Mouse (Mus musculus) A20 (cell line): ENCODE data around the gene Stag1.
A peak's percentile ranks its signal among the peaks of the same experiment; 100 is the strongest.

ENCODE experiments used
- DNase-seq: peaks from one replicate; pipeline ENCODE4 v3.0.0-alpha.2; 2011; ENCODE audit warnings: low read depth, low spot score

The Stag1 gene

GRCm38 (mm10) chr9:100951481-100951880, 353.9 kb downstream of the Stag1 start:
- DNase-seq, result peak; percentile 57

GRCm38 (mm10) chr9:100962903-100963427, 365.4 kb downstream of the Stag1 start:
- no peak for DNase-seq

DNA sequence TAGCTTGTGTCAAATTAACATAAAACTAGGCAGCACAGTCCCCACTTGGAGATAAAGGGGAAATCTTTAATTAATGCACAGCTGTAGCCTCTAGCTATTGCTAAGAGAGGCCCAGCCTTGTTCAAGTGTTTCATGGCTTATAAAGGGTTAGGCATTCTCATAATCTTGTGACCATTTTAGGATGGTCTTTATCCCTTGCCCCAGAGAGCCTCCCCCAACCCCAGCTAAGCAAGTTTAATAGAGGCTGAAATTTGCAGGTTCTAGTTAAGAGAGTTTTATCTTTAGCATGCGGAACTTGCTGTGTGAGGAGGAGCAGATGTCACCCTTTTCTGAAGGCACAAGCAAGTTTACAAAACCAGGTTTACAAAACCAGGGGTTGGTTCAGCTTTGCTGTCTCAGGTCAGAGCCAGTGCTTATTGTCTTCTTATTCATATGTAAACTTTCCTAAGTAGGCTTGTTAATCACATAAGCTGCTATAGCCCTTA, 365.9 kb downstream of the Stag1 start:
- DNase-seq, result no peak

- DNase-seq, result no peak
Observed at GRCm38 (mm10) chr9:100964106-100964505, 366.5 kb downstream of the Stag1 start.

GRCm38 (mm10) chr9:100969461-100969860, 371.9 kb downstream of the Stag1 start:
- DNase-seq, result no peak

GRCm38 (mm10) chr9:100978666-100979065, 381.1 kb downstream of the Stag1 start:
- no peak for DNase-seq

- DNase-seq, result no peak
Observed at GRCm38 (mm10) chr9:100979260-100979659, 381.7 kb downstream of the Stag1 start.

GRCm38 (mm10) chr9:100982786-100983185, 385.2 kb downstream of the Stag1 start:
- DNase-seq, result no peak

DNA sequence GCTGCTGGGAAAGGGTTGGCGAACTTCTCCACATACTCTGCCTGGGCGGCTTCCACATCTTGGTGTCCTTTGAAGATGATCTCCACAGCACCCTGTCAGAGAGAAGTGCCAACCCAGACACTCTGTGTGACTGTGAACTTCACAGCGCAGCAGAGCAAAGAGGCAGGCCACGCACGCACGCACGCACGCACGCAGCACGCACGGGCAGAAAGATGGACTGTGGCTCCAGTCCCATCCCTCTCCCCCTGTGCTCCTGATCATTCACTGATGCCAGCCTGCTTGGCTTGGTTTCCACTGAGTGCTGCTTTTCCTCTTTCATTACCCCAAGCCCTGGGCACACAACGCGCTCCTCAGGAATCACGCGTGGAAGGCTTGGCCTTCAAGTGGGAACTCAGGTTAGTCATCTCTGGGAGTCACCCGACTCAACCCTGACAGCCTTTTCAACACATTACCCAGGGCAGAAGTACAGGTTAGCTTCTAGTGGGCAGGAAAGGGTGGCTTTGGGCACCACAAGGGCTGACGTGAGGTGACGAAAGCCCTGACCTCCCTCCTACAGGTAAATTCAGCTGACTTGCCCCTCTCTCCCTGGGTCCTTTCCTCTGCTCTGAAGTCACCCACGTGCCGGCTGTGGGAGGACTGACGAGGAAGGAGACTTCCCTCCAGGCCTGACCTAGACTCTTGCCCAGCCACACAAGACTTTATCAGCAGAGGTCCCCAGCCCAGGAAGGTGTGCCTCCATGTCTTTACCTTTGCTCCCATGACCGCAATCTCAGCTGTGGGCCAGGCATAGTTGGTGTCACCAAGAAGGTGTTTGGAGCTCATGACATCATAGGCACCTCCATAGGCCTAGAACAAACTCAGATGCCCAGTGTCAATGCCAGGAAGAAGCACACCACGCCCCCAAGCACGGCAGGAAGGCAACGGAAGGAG, 387.0 kb downstream of the Stag1 start:
- no peak for DNase-seq

GRCm38 (mm10) chr9:100987006-100987405, 389.4 kb downstream of the Stag1 start:
- no peak for DNase-seq

GRCm38 (mm10) chr9:100987850-100988249, 390.3 kb downstream of the Stag1 start:
- DNase-seq, result no peak

GRCm38 (mm10) chr9:100990609-100991008, 393.0 kb downstream of the Stag1 start:
- no peak for DNase-seq

GRCm38 (mm10) chr9:100991321-100991720, 393.7 kb downstream of the Stag1 start:
- DNase-seq, result no peak

DNA sequence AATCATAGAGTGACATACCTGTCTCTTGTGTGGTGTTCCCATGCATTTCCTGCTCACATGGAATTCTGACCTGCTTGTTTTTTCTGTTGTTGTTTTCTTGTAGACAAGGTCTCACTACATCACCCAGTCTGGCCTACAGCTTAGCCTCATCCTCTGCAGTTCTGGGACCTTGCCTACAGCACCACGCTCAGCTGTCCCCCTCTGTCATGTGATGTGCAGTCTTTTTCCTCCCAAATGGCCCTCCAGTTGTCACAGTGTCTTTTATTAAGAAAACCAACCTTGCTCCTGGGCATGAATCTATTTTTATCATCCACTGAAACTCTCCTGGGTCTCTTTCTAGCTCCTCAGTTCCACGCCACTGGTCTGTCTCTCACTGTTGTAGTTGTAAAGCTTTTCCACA, 394.6 kb downstream of the Stag1 start:
- DNase-seq, result no peak

DNA sequence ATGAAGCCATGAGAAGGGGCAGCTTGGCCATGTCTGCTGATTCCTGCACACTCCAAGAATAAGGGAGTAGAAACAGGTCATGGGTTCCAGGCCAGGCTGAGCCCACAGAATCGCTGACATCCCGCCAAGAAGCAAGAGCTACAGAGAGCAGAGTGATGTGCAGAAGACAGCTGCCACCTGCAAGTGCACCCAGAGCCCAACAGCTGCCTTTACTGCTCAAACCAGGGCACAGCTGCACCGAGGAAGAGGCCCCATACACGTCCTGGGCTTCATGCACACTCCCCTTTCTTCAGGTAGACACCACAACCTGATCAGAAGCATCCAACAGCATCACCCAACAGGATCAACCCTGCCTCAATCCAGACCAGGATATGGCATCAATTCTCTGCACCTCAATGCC, 396.3 kb downstream of the Stag1 start:
- DNase-seq, result no peak

- DNase-seq, result no peak
Observed at GRCm38 (mm10) chr9:100997138-100997537, 399.5 kb downstream of the Stag1 start.

DNA sequence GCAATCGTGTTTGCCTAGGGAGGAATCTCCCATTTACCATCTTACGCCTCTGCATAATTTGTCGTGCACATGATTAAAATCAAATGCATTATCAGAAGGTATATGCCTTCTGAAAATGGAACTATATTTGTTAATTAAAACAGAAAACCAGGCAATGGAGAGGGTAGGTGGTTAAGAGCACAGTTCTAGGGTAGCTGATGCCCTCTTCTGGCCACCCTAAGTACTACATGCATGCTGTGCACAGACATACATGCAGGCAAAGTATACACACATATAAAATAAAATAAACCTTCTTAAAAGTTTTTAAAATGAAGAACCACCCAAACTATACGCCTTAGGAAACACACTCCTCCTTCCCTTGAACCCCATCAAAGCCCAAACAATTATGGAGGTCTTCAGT, 404.5 kb downstream of the Stag1 start:
- DNase-seq, result peak; percentile 60

GRCm38 (mm10) chr9:101002841-101003240, 405.2 kb downstream of the Stag1 start:
- no peak for DNase-seq

GRCm38 (mm10) chr9:101003302-101003701, 405.7 kb downstream of the Stag1 start:
- DNase-seq, result peak; percentile 32

DNA sequence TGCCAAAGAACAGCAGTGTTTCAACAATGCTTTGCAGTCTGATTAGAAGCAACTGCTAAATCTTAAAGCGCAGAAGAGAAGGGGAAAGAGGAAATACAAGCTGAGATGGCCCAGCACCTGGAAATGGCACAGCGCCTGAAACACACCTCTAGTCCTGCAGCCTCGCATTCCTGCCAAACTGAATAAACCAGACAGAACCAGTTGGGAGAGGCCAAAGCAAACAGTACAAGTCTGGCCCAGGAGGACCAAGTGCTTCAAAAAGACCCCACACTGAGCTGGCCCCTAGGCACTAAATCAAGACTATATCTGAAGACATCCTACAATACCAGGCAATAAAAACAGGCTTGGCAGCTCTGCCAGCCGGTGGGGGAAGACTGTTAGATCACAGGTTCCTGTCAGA, 408.3 kb downstream of the Stag1 start:
- no peak for DNase-seq
